Mouse (Mus musculus) skeletal muscle tissue, adult 2 months (tissue): ENCODE measurements at regions not wholly inside any gene's neighbourhood (a gene's known extent, or its start where the extent isn't known, plus 50 kb on each side); places are given as distances from the start of the nearest gene placed in this dataset.

Experiments used
- DNase-seq: peaks from one replicate; pipeline ENCODE4 v3.0.0-alpha.2; 2012; ENCODE audit warnings: low read depth, low spot score

- DNase-seq: no peak
Observed at GRCm38 (mm10) chr10:126748696-126749466, 152.3 kb downstream of the Atp23 start.

GRCm38 (mm10) chr10:126734661-126735060 lies 166.5 kb downstream of the Atp23 start:
- DNase-seq: no peak

- DNase-seq: no peak
Observed at GRCm38 (mm10) chr10:126727840-126728239, 173.3 kb downstream of the Atp23 start.

- no peak for DNase-seq
Observed at GRCm38 (mm10) chr10:126717961-126718360, 183.2 kb downstream of the Atp23 start.

- no peak for DNase-seq
Observed at GRCm38 (mm10) chr10:126711758-126712157, 189.4 kb downstream of the Atp23 start.

GRCm38 (mm10) chr10:126709219-126709917 lies 191.8 kb downstream of the Atp23 start:
- no peak for DNase-seq

- DNase-seq: no peak
Observed at GRCm38 (mm10) chr10:126708730-126709129, 192.4 kb downstream of the Atp23 start.

- DNase-seq: no peak
Observed at GRCm38 (mm10) chr10:126708215-126708614, 192.9 kb downstream of the Atp23 start.

- DNase-seq: no peak
Observed at GRCm38 (mm10) chr10:126697086-126697485, 204.1 kb downstream of the Atp23 start.

- no peak for DNase-seq
Observed at GRCm38 (mm10) chr10:126690914-126691673, 210.1 kb downstream of the Atp23 start.

- no peak for DNase-seq
Observed at GRCm38 (mm10) chr10:126680275-126681184, 220.6 kb downstream of the Atp23 start.

GRCm38 (mm10) chr10:126679224-126680120 lies 221.7 kb downstream of the Atp23 start:
- DNase-seq: no peak

GRCm38 (mm10) chr10:126673437-126673836 lies 227.7 kb downstream of the Atp23 start:
- no peak for DNase-seq

- DNase-seq: no peak
Observed at GRCm38 (mm10) chr10:126664408-126665083, 236.6 kb downstream of the Atp23 start.

GRCm38 (mm10) chr10:126663461-126664013 lies 237.6 kb downstream of the Atp23 start:
- no peak for DNase-seq

GRCm38 (mm10) chr10:126662765-126663164 lies 238.4 kb downstream of the Atp23 start:
- DNase-seq: no peak

- no peak for DNase-seq
Observed at GRCm38 (mm10) chr10:126661095-126661615, 240.0 kb downstream of the Atp23 start.

- no peak for DNase-seq
Observed at GRCm38 (mm10) chr10:126660024-126660423, 241.1 kb downstream of the Atp23 start.

GRCm38 (mm10) chr10:126652693-126653092 lies 248.5 kb downstream of the Atp23 start:
- DNase-seq: no peak
